Mouse (Mus musculus): ENCODE results near the gene Dcaf5. TPM values are rescaled to one million over a fixed set of nuclear protein-coding genes. Genes with fewer than 3 reads are reported as not detected.
A peak's percentile ranks its signal among the peaks of the same experiment; 100 is the strongest.
"Not testable (repeated sequence)": the region's sequence is repeated elsewhere in the genome, so short reads cannot be mapped to it uniquely, and the experiment has no call there.

The Dcaf5 gene
- total RNA-seq (2015; ENCODE audit: low replicate concordance) (0.19 and 1.9 TPM in 2 replicates), total RNA-seq (2017; ENCODE audit: low replicate concordance) (4.3 TPM in 2 replicates)

GRCm38 (mm10) chr12:80436336-80436976 is at the start of gene Dcaf5:
TSS of gene Dcaf5 (minus strand) at chr12:80436601.
- ATAC-seq (replicated peaks; ENCODE audit: low FRiP score, poor library complexity, severe bottlenecking) = peak; percentile 93

- ATAC-seq (replicated peaks; ENCODE audit: low FRiP score, poor library complexity, severe bottlenecking) = no peak
These were observed 47.0 kb upstream of the Dcaf5 start for GRCm38 (mm10) chr12:80483397-80483796.

GRCm38 (mm10) chr12:80479986-80480385 is 43.6 kb upstream of the Dcaf5 start:
- no peak for ATAC-seq (replicated peaks; ENCODE audit: low FRiP score, poor library complexity, severe bottlenecking)

GRCm38 (mm10) chr12:80473731-80474130 is 37.3 kb upstream of the Dcaf5 start:
- ATAC-seq (replicated peaks; ENCODE audit: low FRiP score, poor library complexity, severe bottlenecking) = no peak

- no peak for ATAC-seq (replicated peaks; ENCODE audit: low FRiP score, poor library complexity, severe bottlenecking)
These were observed 35.5 kb upstream of the Dcaf5 start for GRCm38 (mm10) chr12:80471926-80472325.

- no peak for ATAC-seq (replicated peaks; ENCODE audit: low FRiP score, poor library complexity, severe bottlenecking)
These were observed 33.8 kb upstream of the Dcaf5 start for GRCm38 (mm10) chr12:80470206-80470605.

- ATAC-seq (replicated peaks; ENCODE audit: low FRiP score, poor library complexity, severe bottlenecking) = no peak
These were observed 27.4 kb upstream of the Dcaf5 start for GRCm38 (mm10) chr12:80463666-80464269.

GRCm38 (mm10) chr12:80462942-80463651 is 26.7 kb upstream of the Dcaf5 start, which contains the start of gene Exd2:
TSS of gene Exd2 (plus strand) at chr12:80463095.
- peak; percentile 96 for ATAC-seq (replicated peaks; ENCODE audit: low FRiP score, poor library complexity, severe bottlenecking)

GRCm38 (mm10) chr12:80462292-80462896 is 26.0 kb upstream of the Dcaf5 start:
- ATAC-seq (replicated peaks; ENCODE audit: low FRiP score, poor library complexity, severe bottlenecking) = not testable (repeated sequence)

GRCm38 (mm10) chr12:80458033-80458432 is 21.6 kb upstream of the Dcaf5 start:
- no peak for ATAC-seq (replicated peaks; ENCODE audit: low FRiP score, poor library complexity, severe bottlenecking)

GRCm38 (mm10) chr12:80453506-80453905 is 17.1 kb upstream of the Dcaf5 start:
- ATAC-seq (replicated peaks; ENCODE audit: low FRiP score, poor library complexity, severe bottlenecking) = no peak

GRCm38 (mm10) chr12:80444525-80445109 is 8.2 kb upstream of the Dcaf5 start:
- no peak for ATAC-seq (replicated peaks; ENCODE audit: low FRiP score, poor library complexity, severe bottlenecking)

- no peak for ATAC-seq (replicated peaks; ENCODE audit: low FRiP score, poor library complexity, severe bottlenecking)
These were observed 4.6 kb upstream of the Dcaf5 start for GRCm38 (mm10) chr12:80440957-80441356.

GRCm38 (mm10) chr12:80437051-80437675 is 762 bp upstream of the Dcaf5 start:
- no peak for ATAC-seq (replicated peaks; ENCODE audit: low FRiP score, poor library complexity, severe bottlenecking)

GRCm38 (mm10) chr12:80435887-80436286 is 514 bp downstream of the Dcaf5 start:
- ATAC-seq (replicated peaks; ENCODE audit: low FRiP score, poor library complexity, severe bottlenecking) = no peak

- peak; percentile 60 for ATAC-seq (replicated peaks; ENCODE audit: low FRiP score, poor library complexity, severe bottlenecking)
These were observed 1.3 kb downstream of the Dcaf5 start for GRCm38 (mm10) chr12:80434961-80435691.

- ATAC-seq (replicated peaks; ENCODE audit: low FRiP score, poor library complexity, severe bottlenecking) = no peak
These were observed 1.8 kb downstream of the Dcaf5 start for GRCm38 (mm10) chr12:80434601-80434960.

GRCm38 (mm10) chr12:80433266-80433665 is 3.1 kb downstream of the Dcaf5 start:
- ATAC-seq (replicated peaks; ENCODE audit: low FRiP score, poor library complexity, severe bottlenecking) = no peak

- ATAC-seq (replicated peaks; ENCODE audit: low FRiP score, poor library complexity, severe bottlenecking) = no peak
These were observed 8.7 kb downstream of the Dcaf5 start for GRCm38 (mm10) chr12:80427683-80428082.

Measured in erythroblast, adult 5-6 weeks (primary cell).